Mouse (Mus musculus): ENCODE measurements around the gene Rapgef4. TPM values are rescaled to one million over a fixed set of nuclear protein-coding genes. Genes with fewer than 3 reads are reported as not detected.

Gene Rapgef4
- total and polyA plus RNA-seq, 3 experiments: 0.33 TPM; not detected in 2

DNA sequence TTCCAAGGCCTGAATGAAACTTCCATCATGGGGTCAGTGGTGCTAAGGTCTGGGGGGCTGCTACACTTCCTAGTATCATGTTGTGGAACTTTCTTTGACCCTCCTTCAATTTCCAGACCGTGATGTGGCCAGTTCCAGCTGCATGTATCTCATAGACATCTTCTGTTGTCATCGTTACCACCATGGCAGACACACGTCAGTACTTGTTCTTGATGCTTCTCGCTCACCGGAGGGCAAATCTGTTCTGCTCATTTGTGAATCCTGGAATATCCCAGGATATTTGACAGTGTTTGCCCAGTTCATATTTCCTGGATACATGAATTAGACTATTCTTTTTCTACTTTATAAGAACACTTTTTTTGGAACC is 39.3 kb upstream of the Rapgef4 start:
- no peak for ATAC-seq (ENCODE audit: extremely low read depth, insufficient number of reproducible peaks, low FRiP score, poor library complexity, severe bottlenecking)

DNA sequence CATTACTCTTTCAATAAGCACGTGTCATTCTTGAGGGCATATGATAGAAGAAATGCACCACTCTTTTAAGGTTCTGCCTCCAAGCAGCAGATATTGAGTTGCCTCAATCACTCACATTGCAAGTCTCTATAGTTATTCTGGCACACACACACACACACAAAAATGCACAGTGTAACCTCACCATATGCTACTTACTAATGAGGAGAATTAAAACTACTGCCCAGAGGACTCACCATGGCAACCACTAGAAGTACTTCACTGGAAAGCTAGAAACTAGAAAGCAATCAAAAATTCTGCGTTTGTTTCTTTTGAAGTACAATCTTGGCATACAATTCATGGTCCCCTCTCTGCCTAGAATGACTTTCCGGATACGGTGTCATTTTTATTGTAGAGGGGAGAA is 29.8 kb upstream of the Rapgef4 start:
- DNase-seq (ENCODE audit: low spot score): no peak
- Histone ChIP-seq H3K27me3 (ENCODE audit: insufficient read depth, low read length) (no peaks in the 10 kb centered on the region), H3K4me3 (ENCODE audit: low read depth, low read length) (no peak overlapping the region), H3K4me1 (ENCODE audit: insufficient read depth, low read depth, low read length) (no peaks in the 10 kb centered on the region), H3K36me3 (replicated peaks) (no peaks in the 10 kb centered on the region), H3K9me3 (replicated peaks) (no peaks in the 10 kb centered on the region)
- no peak for TF ChIP-seq POLR2AphosphoS5 (IDR thresholded peaks at IDR 0.05; ENCODE audit: insufficient replicate concordance, low read depth, low read length)
- no peak for TF ChIP-seq CTCF (IDR thresholded peaks at IDR 0.05; ENCODE audit: low read depth, low read length)
- TF ChIP-seq GATA2 (IDR thresholded peaks at IDR 0.05; ENCODE audit: borderline replicate concordance, low read depth, low read length): no peak
- no peak for TF ChIP-seq GATA1 (IDR thresholded peaks at IDR 0.05; ENCODE audit: borderline replicate concordance, low read length)
- no peak for TF ChIP-seq TAL1 (conservative IDR thresholded peaks at IDR 0.05; ENCODE audit: low read depth, low read length)
- ATAC-seq (ENCODE audit: extremely low read depth, insufficient number of reproducible peaks, low FRiP score, poor library complexity, severe bottlenecking): no peak

More for the DNA sequence above, 39.3 kb upstream of the Rapgef4 start:
- DNase-seq (ENCODE audit: low spot score): no peak
- Histone ChIP-seq H3K9me3 (replicated peaks) (no peaks in the 10 kb centered on the region), H3K4me1 (ENCODE audit: insufficient read depth, low read depth, low read length) (no peaks in the 10 kb centered on the region), H3K4me3 (ENCODE audit: low read depth, low read length) (no peak overlapping the region), H3K27me3 (ENCODE audit: insufficient read depth, low read length) (no peaks in the 10 kb centered on the region), H3K36me3 (replicated peaks) (no peaks in the 10 kb centered on the region)
- TF ChIP-seq GATA1 (IDR thresholded peaks at IDR 0.05; ENCODE audit: borderline replicate concordance, low read length) (no peak), POLR2AphosphoS5 (IDR thresholded peaks at IDR 0.05; ENCODE audit: insufficient replicate concordance, low read depth, low read length) (no peak)

DNA sequence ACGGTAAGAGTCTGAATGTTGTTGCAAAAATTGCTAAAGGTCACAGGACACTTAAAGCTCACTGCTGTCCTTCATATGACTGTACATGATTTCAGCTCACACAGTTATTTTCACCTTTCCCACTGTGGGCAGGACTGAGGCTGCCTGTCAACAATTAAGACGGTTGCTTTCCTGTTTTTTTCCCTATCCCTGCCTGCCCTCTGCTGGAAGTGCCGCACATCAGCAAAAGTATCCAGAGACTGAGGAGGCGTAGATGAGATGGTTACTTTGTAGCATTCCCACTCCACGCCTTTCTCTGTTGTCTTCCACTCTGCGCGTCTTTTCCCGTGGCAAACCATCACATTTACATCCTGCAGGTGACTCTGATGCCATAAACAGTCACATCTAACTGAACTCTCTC is 25.4 kb upstream of the Rapgef4 start:
- TF ChIP-seq POLR2AphosphoS5 (IDR thresholded peaks at IDR 0.05; ENCODE audit: insufficient replicate concordance, low read depth, low read length): no peak
- TF ChIP-seq TAL1 (conservative IDR thresholded peaks at IDR 0.05; ENCODE audit: low read depth, low read length): no peak
- no peak for TF ChIP-seq GATA2 (IDR thresholded peaks at IDR 0.05; ENCODE audit: borderline replicate concordance, low read depth, low read length)
- no peak for TF ChIP-seq CTCF (IDR thresholded peaks at IDR 0.05; ENCODE audit: low read depth, low read length)
- no peak for TF ChIP-seq GATA1 (IDR thresholded peaks at IDR 0.05; ENCODE audit: borderline replicate concordance, low read length)
- H3K27me3 ChIP-seq (ENCODE audit: insufficient read depth, low read length): no peaks in the 10 kb centered on the region
- H3K4me3 ChIP-seq (ENCODE audit: low read depth, low read length): no peak overlapping the region
- H3K9me3 ChIP-seq (replicated peaks): no peaks in the 10 kb centered on the region
- H3K4me1 ChIP-seq (ENCODE audit: insufficient read depth, low read depth, low read length): no peaks in the 10 kb centered on the region
- H3K36me3 ChIP-seq (replicated peaks): no peaks in the 10 kb centered on the region
- ATAC-seq (ENCODE audit: extremely low read depth, insufficient number of reproducible peaks, low FRiP score, poor library complexity, severe bottlenecking): no peak
- no peak for DNase-seq (ENCODE audit: low spot score)

DNA sequence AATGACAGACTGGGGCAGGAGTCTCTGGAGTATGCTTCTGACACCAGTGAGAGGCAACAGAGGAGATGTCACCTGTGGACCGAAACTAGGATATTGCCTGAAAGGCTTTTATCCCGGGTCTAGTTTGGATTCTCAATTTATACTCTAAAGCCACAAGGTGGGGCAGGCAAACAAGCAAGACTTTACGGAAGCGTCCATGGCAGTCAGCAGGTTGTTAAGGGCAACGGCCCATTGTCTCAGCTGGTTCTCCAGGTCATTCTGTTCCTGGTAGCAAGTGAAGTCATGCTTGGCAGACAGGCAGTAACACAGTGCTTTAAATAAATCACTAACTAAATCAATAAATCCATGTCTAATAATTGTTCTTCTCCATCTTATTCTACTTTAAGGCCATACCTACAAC is 24.6 kb upstream of the Rapgef4 start:
- no peak for DNase-seq (ENCODE audit: low spot score)
- no peak for ATAC-seq (ENCODE audit: extremely low read depth, insufficient number of reproducible peaks, low FRiP score, poor library complexity, severe bottlenecking)
- no peak for TF ChIP-seq TAL1 (conservative IDR thresholded peaks at IDR 0.05; ENCODE audit: low read depth, low read length)
- no peak for TF ChIP-seq CTCF (IDR thresholded peaks at IDR 0.05; ENCODE audit: low read depth, low read length)
- TF ChIP-seq GATA1 (IDR thresholded peaks at IDR 0.05; ENCODE audit: borderline replicate concordance, low read length): no peak
- no peak for TF ChIP-seq POLR2AphosphoS5 (IDR thresholded peaks at IDR 0.05; ENCODE audit: insufficient replicate concordance, low read depth, low read length)
- no peak for TF ChIP-seq GATA2 (IDR thresholded peaks at IDR 0.05; ENCODE audit: borderline replicate concordance, low read depth, low read length)

DNA sequence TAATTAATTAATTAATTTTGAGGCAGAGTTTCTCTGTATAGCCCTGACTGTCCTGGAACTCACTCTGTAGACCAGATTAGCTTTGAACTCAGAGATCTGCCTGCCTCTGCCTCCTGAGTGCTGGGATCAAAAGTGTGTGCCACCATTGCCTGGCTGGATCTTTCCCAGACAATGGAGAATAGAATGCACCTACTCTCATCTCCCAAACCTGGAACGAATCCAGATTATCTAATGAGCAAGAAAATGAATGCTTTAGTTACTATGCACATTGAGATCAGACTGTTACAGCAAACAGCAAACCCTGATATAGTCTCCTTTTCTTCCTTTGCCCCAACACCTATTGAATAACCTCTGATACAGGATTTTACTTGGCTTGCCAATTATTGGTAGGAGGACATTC is 23.1 kb upstream of the Rapgef4 start:
- Histone ChIP-seq H3K36me3 (replicated peaks) (no peaks in the 10 kb centered on the region), H3K9me3 (replicated peaks) (no peaks in the 10 kb centered on the region), H3K4me1 (ENCODE audit: insufficient read depth, low read depth, low read length) (no peaks in the 10 kb centered on the region), H3K27me3 (ENCODE audit: insufficient read depth, low read length) (no peaks in the 10 kb centered on the region), H3K4me3 (ENCODE audit: low read depth, low read length) (no peak overlapping the region)
- TF ChIP-seq POLR2AphosphoS5 (IDR thresholded peaks at IDR 0.05; ENCODE audit: insufficient replicate concordance, low read depth, low read length): no peak
- no peak for TF ChIP-seq CTCF (IDR thresholded peaks at IDR 0.05; ENCODE audit: low read depth, low read length)
- no peak for TF ChIP-seq GATA2 (IDR thresholded peaks at IDR 0.05; ENCODE audit: borderline replicate concordance, low read depth, low read length)
- no peak for TF ChIP-seq GATA1 (IDR thresholded peaks at IDR 0.05; ENCODE audit: borderline replicate concordance, low read length)
- TF ChIP-seq TAL1 (conservative IDR thresholded peaks at IDR 0.05; ENCODE audit: low read depth, low read length): no peak
- no peak for DNase-seq (ENCODE audit: low spot score)
- ATAC-seq (ENCODE audit: extremely low read depth, insufficient number of reproducible peaks, low FRiP score, poor library complexity, severe bottlenecking): no peak

More for the DNA sequence above, 24.6 kb upstream of the Rapgef4 start:
- no peak overlapping the region for H3K4me3 ChIP-seq (ENCODE audit: low read depth, low read length)
- H3K9me3 ChIP-seq (replicated peaks): no peaks in the 10 kb centered on the region
- no peaks in the 10 kb centered on the region for H3K4me1 ChIP-seq (ENCODE audit: insufficient read depth, low read depth, low read length)
- H3K36me3 ChIP-seq (replicated peaks): no peaks in the 10 kb centered on the region
- H3K27me3 ChIP-seq (ENCODE audit: insufficient read depth, low read length): no peaks in the 10 kb centered on the region

DNA sequence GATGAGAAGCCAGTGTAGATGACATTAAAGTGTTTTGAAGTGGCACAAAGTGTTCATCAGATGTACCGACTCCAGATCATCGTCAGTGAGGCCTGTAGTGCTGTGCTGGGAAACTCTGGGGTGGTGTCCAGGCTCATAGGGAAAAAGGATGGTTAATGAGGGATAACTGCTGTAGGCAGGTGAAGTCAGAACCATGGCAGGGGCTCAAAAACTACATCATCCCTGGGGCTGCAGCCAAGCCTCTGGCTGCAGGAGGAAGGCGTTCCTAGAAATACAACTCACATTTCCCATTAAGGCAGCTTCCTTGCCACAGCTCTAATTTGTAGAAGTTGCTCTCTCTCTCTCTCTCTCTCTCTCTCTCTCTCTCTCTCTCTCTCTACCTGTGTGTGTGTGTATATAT is 22.6 kb upstream of the Rapgef4 start:
- H3K4me1 ChIP-seq (ENCODE audit: insufficient read depth, low read depth, low read length): no peaks in the 10 kb centered on the region
- TF ChIP-seq POLR2AphosphoS5 (IDR thresholded peaks at IDR 0.05; ENCODE audit: insufficient replicate concordance, low read depth, low read length) (no peak), GATA1 (IDR thresholded peaks at IDR 0.05; ENCODE audit: borderline replicate concordance, low read length) (no peak), GATA2 (IDR thresholded peaks at IDR 0.05; ENCODE audit: borderline replicate concordance, low read depth, low read length) (no peak), TAL1 (conservative IDR thresholded peaks at IDR 0.05; ENCODE audit: low read depth, low read length) (no peak), CTCF (IDR thresholded peaks at IDR 0.05; ENCODE audit: low read depth, low read length) (no peak)

DNA sequence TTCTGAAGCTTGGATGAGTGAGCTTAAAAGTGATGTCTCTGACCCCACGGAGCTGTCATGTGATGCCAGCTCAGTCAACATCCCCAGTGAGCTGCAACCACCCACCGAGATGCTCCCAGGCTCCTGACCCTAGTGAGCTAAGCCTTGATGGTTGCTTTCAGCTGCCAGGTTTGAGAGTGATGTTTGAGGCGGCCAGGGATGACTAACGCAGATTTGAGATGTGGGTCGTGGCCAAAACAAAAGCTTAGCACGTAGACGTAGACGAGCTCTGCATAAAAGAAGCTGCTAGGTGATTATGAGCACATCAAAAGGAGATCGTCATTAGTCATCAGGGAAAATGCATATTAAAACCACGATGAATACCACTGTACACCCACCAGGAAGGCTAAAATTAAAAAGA is 16.8 kb upstream of the Rapgef4 start:
- no peaks in the 10 kb centered on the region for H3K36me3 ChIP-seq (replicated peaks)
- no peaks in the 10 kb centered on the region; the same call in 1 of the 2 replicates for H3K27me3 ChIP-seq (ENCODE audit: insufficient read depth, low read length)
- TF ChIP-seq POLR2AphosphoS5 (IDR thresholded peaks at IDR 0.05; ENCODE audit: insufficient replicate concordance, low read depth, low read length): no peak
- TF ChIP-seq TAL1 (conservative IDR thresholded peaks at IDR 0.05; ENCODE audit: low read depth, low read length): no peak
- TF ChIP-seq GATA1 (IDR thresholded peaks at IDR 0.05; ENCODE audit: borderline replicate concordance, low read length): no peak
- no peak for TF ChIP-seq GATA2 (IDR thresholded peaks at IDR 0.05; ENCODE audit: borderline replicate concordance, low read depth, low read length)
- TF ChIP-seq CTCF (IDR thresholded peaks at IDR 0.05; ENCODE audit: low read depth, low read length): no peak
- H3K4me3 ChIP-seq (ENCODE audit: low read depth, low read length): no peak overlapping the region
- H3K4me1 ChIP-seq (ENCODE audit: insufficient read depth, low read depth, low read length): no peaks in the 10 kb centered on the region
- no peak for ATAC-seq (ENCODE audit: extremely low read depth, insufficient number of reproducible peaks, low FRiP score, poor library complexity, severe bottlenecking)
- no peak for DNase-seq (ENCODE audit: low spot score)
- no peaks in the 10 kb centered on the region for H3K9me3 ChIP-seq (replicated peaks)

More for the DNA sequence above, 22.6 kb upstream of the Rapgef4 start:
- Histone ChIP-seq H3K9me3 (replicated peaks) (no peaks in the 10 kb centered on the region), H3K4me3 (ENCODE audit: low read depth, low read length) (no peak overlapping the region), H3K27me3 (ENCODE audit: insufficient read depth, low read length) (no peaks in the 10 kb centered on the region), H3K36me3 (replicated peaks) (no peaks in the 10 kb centered on the region)
- no peak for ATAC-seq (ENCODE audit: extremely low read depth, insufficient number of reproducible peaks, low FRiP score, poor library complexity, severe bottlenecking)
- DNase-seq (ENCODE audit: low spot score): no peak
